Mouse (Mus musculus): ENCODE measurements at regions not wholly inside any gene's neighbourhood (a gene's known extent, or its start where the extent isn't known, plus 50 kb on each side); places are given as distances from the start of the nearest gene placed in this dataset.

DNA sequence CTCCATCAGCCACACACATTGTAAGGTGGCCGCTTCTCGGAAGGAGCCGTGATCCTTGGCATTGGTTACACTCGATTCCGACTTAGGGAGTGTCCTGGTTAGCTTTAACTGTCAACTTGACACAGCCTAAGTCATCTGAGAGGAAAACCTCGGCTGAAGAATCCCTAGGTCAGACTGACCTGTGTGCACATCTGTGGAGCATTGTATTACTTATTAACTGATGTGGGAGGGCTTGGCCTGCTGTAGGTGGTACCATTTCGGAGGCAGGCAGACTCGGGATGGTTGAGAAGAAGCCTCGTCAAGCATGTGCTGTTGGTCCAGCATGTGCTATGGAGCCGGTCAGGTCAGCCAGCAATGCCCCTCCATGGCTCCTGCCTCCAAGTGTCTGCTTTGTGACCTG is 211.0 kb downstream of the Gadd45g start:
- Histone ChIP-seq H3K4me1 (ENCODE audit: control insufficient read depth in 1 of 2, insufficient read depth in 2 of 2, low read length in 2 of 2) (no peaks in the 10 kb centered on the region), H3K79me2 (ENCODE audit: control insufficient read depth, insufficient read depth, low read length, poor library complexity) (no peaks in the 10 kb centered on the region), H3K27me3 (ENCODE audit: control insufficient read depth in 1 of 2, insufficient read depth in 2 of 2, low read length in 2 of 2) (no peaks in the 10 kb centered on the region), H3K27ac (ENCODE audit: control insufficient read depth, low read depth, low read length) (no peak overlapping the region), H3K9me3 (replicated peaks; ENCODE audit: insufficient read depth, low read length) (no peaks in the 10 kb centered on the region), H3K9ac (ENCODE audit: control insufficient read depth, low read depth, low read length, poor library complexity, severe bottlenecking) (no peak overlapping the region), H3K36me3 (ENCODE audit: control insufficient read depth in 1 of 2, insufficient read depth in 2 of 2, low read length in 2 of 2) (no peaks in the 10 kb centered on the region), H3K4me3 (ENCODE audit: control insufficient read depth in 1 of 2, insufficient read depth in 1 of 2, low read depth in 2 of 2, low read length in 2 of 2) (no peak overlapping the region)
- no peak for DNase-seq (ENCODE audit: low read depth, low spot score)
- TF ChIP-seq BHLHE40 (IDR thresholded peaks at IDR 0.05; ENCODE audit: borderline replicate concordance, low read depth, low read length) (no peak), UBTF (IDR thresholded peaks at IDR 0.05; ENCODE audit: borderline replicate concordance, insufficient read depth, low read depth, low read length) (no peak), NRF1 (IDR thresholded peaks at IDR 0.05; ENCODE audit: insufficient read depth, low read depth, low read length, poor library complexity, severe bottlenecking) (no peak), MYB (IDR thresholded peaks at IDR 0.05; ENCODE audit: low read depth, low read length) (no peak), CTCF (IDR thresholded peaks at IDR 0.05 in 2 of 3, conservative IDR thresholded peaks at IDR 0.05 in 1 of 3; ENCODE audit: control insufficient read depth in 1 of 3, insufficient read depth in 1 of 3, low read depth in 2 of 3, low read length in 3 of 3, poor library complexity in 1 of 3, severe bottlenecking in 1 of 3) (no peak), GATA1 (IDR thresholded peaks at IDR 0.05; ENCODE audit: low read depth, low read length) (no peak)

DNA sequence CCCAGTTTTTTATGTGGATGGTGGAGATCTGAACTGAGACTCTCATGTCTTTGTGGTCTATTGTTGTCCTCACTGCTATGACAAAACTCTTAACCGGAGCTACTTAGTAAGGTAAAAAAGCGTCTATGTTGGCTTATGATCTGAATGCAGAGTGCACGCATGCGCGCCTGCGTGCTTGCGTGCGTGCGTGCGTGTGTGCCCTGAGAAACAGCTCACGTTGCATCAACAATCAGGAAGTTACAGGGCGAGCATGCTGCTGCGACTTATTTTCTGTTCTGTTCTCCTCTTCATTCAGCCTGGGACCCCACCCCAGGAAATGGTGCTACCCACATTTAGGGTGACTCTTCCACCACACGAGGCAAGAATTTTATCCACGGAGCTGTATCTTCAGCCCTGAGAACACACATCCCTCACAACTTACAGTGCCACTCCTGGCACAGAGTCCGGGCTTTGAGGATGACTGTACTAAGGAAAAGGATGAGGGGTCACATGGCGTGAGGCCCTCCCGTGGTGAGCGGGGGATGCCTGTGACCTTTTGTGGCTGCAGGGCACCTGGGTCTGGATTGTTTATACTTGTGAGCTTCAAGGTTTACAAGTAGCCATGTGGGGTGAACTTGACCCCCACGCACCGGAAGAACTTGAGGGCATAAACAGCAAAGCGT is 213.4 kb downstream of the Gadd45g start:
- no peaks in the 10 kb centered on the region for H3K79me2 ChIP-seq (ENCODE audit: control insufficient read depth, insufficient read depth, low read length, poor library complexity)
- no peaks in the 10 kb centered on the region for H3K27me3 ChIP-seq (ENCODE audit: control insufficient read depth in 1 of 2, insufficient read depth in 2 of 2, low read length in 2 of 2)
- H3K9me3 ChIP-seq (replicated peaks; ENCODE audit: insufficient read depth, low read length) = no peaks in the 10 kb centered on the region
- no peak overlapping the region for H3K9ac ChIP-seq (ENCODE audit: control insufficient read depth, low read depth, low read length, poor library complexity, severe bottlenecking)
- no peak for TF ChIP-seq GATA1 (IDR thresholded peaks at IDR 0.05; ENCODE audit: low read depth, low read length)
- TF ChIP-seq SIN3A (IDR thresholded peaks at IDR 0.05; ENCODE audit: low read length) = no peak
- TF ChIP-seq MXI1 (IDR thresholded peaks at IDR 0.05; ENCODE audit: low read depth, low read length) = no peak
- no peak for TF ChIP-seq HCFC1 (IDR thresholded peaks at IDR 0.05; ENCODE audit: low read depth, low read length)
- no peak for TF ChIP-seq MYC (IDR thresholded peaks at IDR 0.05; ENCODE audit: low read depth, low read length)
- TF ChIP-seq MEF2A (IDR thresholded peaks at IDR 0.05; ENCODE audit: extremely low read depth, insufficient replicate concordance, low read depth, low read length, poor library complexity, severe bottlenecking) = no peak
- TF ChIP-seq CTCF (IDR thresholded peaks at IDR 0.05 in 2 of 3, conservative IDR thresholded peaks at IDR 0.05 in 1 of 3; ENCODE audit: control insufficient read depth in 1 of 3, insufficient read depth in 1 of 3, low read depth in 2 of 3, low read length in 3 of 3, poor library complexity in 1 of 3, severe bottlenecking in 1 of 3) = no peak
- TF ChIP-seq MAX (IDR thresholded peaks at IDR 0.05; ENCODE audit: low read length) = no peak
- TF ChIP-seq TAL1 (IDR thresholded peaks at IDR 0.05; ENCODE audit: low read length) = no peak
- TF ChIP-seq MAZ (IDR thresholded peaks at IDR 0.05; ENCODE audit: low read depth, low read length) = no peak
- TF ChIP-seq USF2 (IDR thresholded peaks at IDR 0.05; ENCODE audit: borderline replicate concordance in 1 of 2, insufficient read depth in 1 of 2, low read depth in 1 of 2, low read length in 2 of 2) = no peak
- TF ChIP-seq SMC3 (IDR thresholded peaks at IDR 0.05; ENCODE audit: low read depth, low read length) = no peak
- TF ChIP-seq ETS1 (IDR thresholded peaks at IDR 0.05; ENCODE audit: low read depth, low read length) = no peak
- H3K36me3 ChIP-seq (ENCODE audit: control insufficient read depth in 1 of 2, insufficient read depth in 2 of 2, low read length in 2 of 2) = no peaks in the 10 kb centered on the region
- no peak overlapping the region for H3K4me3 ChIP-seq (ENCODE audit: control insufficient read depth in 1 of 2, insufficient read depth in 1 of 2, low read depth in 2 of 2, low read length in 2 of 2)
- no peaks in the 10 kb centered on the region for H3K4me1 ChIP-seq (ENCODE audit: control insufficient read depth in 1 of 2, insufficient read depth in 2 of 2, low read length in 2 of 2)
- no peak for DNase-seq (ENCODE audit: low read depth, low spot score)
- H3K27ac ChIP-seq (ENCODE audit: control insufficient read depth, low read depth, low read length) = no peak overlapping the region

Measured in MEL (cell line).